In genomic region chr14:40975127-40975721, GRCm38 (mm10) we compare ENCODE assay signal across 8 mouse cellular contexts. TPM values are rescaled to one million over a fixed set of nuclear protein-coding genes. Genes with fewer than 3 reads are reported as not detected.
DNase-seq lines count a peak whose midpoint lies in the region; ATAC-seq lines count a peak whose summit lies in the region.

No protein-coding gene starts in this region.

- ATAC-seq in inflammation-experienced regulatory T-cells, adult 6 months: peak; percentile 94
- ATAC-seq in megakaryocyte-erythroid progenitor cell, adult 5-6 weeks (replicated peaks; ENCODE audit: low FRiP score, low TSS enrichment, poor library complexity, severe bottlenecking): peak; percentile 78

- peak; percentile 24 for DNase-seq in ovary, adult 18-20 months (ENCODE audit: low spot score)
- no peak for DNase-seq in ovary, postnatal 10 days (ENCODE audit: low spot score)
- DNase-seq in cerebellum, postnatal 14 days: peak; percentile 83 to 86
- DNase-seq in gastrocnemius, adult 18-20 months (ENCODE audit: low spot score): peak; percentile 65
- peak; percentile 82 to 94 for DNase-seq in left cerebral cortex, postnatal 14 days (ENCODE audit: low spot score in 2 of 2)
- peak; percentile 69 to 75 for DNase-seq in right cerebral cortex, postnatal 36 days (ENCODE audit: low spot score in 2 of 2)

- intact Hi-C loops in left cerebral cortex, postnatal 14 days (cut with DNase I): loop anchor here (1.0 kb wide), 1 partner anchor 58 kb away; no protein-coding TSS in a partner anchor

RNA-seq across cellular contexts. Expression of gene Tspan14, which starts 8.6 kb away (rescaled TPM):
- 10 to 100 TPM; 10.6 to 13.1 TPM for total RNA-seq in gastrocnemius, adult 18-20 months (2021)
- polyA plus RNA-seq in inflammation-experienced regulatory T-cells, adult 6 months (2017; shearing (Covaris generic)): 10 to 100 TPM; 52.1 to 82.3 (median 65.1) TPM
- total RNA-seq in left cerebral cortex, postnatal 14 days (2021): 10 to 100 TPM; 57.8 to 70.3 TPM
- 8.6 and 13.3 TPM in 2 replicates for total RNA-seq in megakaryocyte-erythroid progenitor cell, adult 5-6 weeks (2014; fragmentation: Nextera tagmentation)
- total RNA-seq in megakaryocyte-erythroid progenitor cell, adult 5-6 weeks (2017): 9.3 and 12.9 TPM in 2 replicates

RNA-seq across cellular contexts. Expression of gene Fam213a, which starts 38.4 kb away (rescaled TPM):
- total RNA-seq in gastrocnemius, adult 18-20 months (2021): 10 to 100 TPM; 31.6 to 31.9 TPM
- polyA plus RNA-seq in inflammation-experienced regulatory T-cells, adult 6 months (2017; shearing (Covaris generic)): 1 to 10 TPM; 8.0 to 9.7 (median 8.3) TPM
- total RNA-seq in left cerebral cortex, postnatal 14 days (2021): 100 to 1,000 TPM; 103 to 105 TPM
- 29.9 and 70.4 TPM in 2 replicates for total RNA-seq in megakaryocyte-erythroid progenitor cell, adult 5-6 weeks (2014; fragmentation: Nextera tagmentation)
- 73.6 and 75.3 TPM in 2 replicates for total RNA-seq in megakaryocyte-erythroid progenitor cell, adult 5-6 weeks (2017)

Comparison
In these comparisons a context has a peak if more than half of its experiments do, and no peak if none do; other contexts are left out.
1. RNA of gene Tspan14, which starts 8.6 kb away (total RNA-seq): 57.8 to 70.3 TPM in left cerebral cortex, postnatal 14 days; 10.6 to 13.1 TPM in gastrocnemius, adult 18-20 months and 8.6 to 13.3 TPM in megakaryocyte-erythroid progenitor cell, adult 5-6 weeks; every median in the first group is over 4 times any median in the second.